Mouse (Mus musculus) bone marrow macrophage, adult 2 months (primary cell): ENCODE data around the gene Met.

Experiments used
- CTCF ChIP-seq: IDR thresholded peaks from 2 replicates; pipeline ENCODE4 v1.5.1; 2012; ENCODE audit warnings: low read depth, mild to moderate bottlenecking, low read length, moderate library complexity
- POLR2A ChIP-seq: IDR thresholded peaks from 2 replicates; pipeline ENCODE4 v1.6.1; 2012; ENCODE audit warnings: mild to moderate bottlenecking, low read depth, low read length, borderline replicate concordance

GRCm38 (mm10) chr6:17568702-17569352, 105.2 kb downstream of the Met start:
- TF ChIP-seq CTCF (no peak), POLR2A (no peak)
